Mouse (Mus musculus): ENCODE results near the gene Slc30a1. TPM values are rescaled to one million over a fixed set of nuclear protein-coding genes. Genes with fewer than 3 reads are reported as not detected.

Gene Slc30a1
- polyA plus RNA-seq, 1 experiment from 2014 or later, result 3.7 TPM

Other genes starting within 250 kb of the Slc30a1 start
- gene Lpgat1, start 188.9 kb upstream of the Slc30a1 start, polyA plus RNA-seq (2014; fragmentation: Nextera tagmentation; extraction: Ambion mirVana), result 46.2 and 47.4 TPM in 2 replicates
- 6.2 and 7.4 TPM in 2 replicates for gene Nek2, start 85.3 kb upstream of the Slc30a1 start, polyA plus RNA-seq (2014; fragmentation: Nextera tagmentation; extraction: Ambion mirVana)
- 2.6 and 5.3 TPM in 2 replicates for gene Rd3, start 70.6 kb downstream of the Slc30a1 start, polyA plus RNA-seq (2014; fragmentation: Nextera tagmentation; extraction: Ambion mirVana)
- gene Traf5, start 185.8 kb downstream of the Slc30a1 start, polyA plus RNA-seq (2014; fragmentation: Nextera tagmentation; extraction: Ambion mirVana), result 1.8 and 2.9 TPM in 2 replicates
- gene Rcor3, start 231.3 kb downstream of the Slc30a1 start, polyA plus RNA-seq (2014; fragmentation: Nextera tagmentation; extraction: Ambion mirVana), result 36.9 and 40.2 TPM in 2 replicates